Mouse (Mus musculus) MEL (cell line): ENCODE results near the gene Gtf3c2. TPM values are rescaled to one million over a fixed set of nuclear protein-coding genes. Genes with fewer than 3 reads are reported as not detected.

ENCODE experiments used
- DNase-seq: peaks from one replicate; pipeline ENCODE4 v3.0.0; 2011; ENCODE audit warnings: low read depth, low spot score
- H3K27ac ChIP-seq: 2 replicates; pipeline ENCODE4 v1.5.1; 2012; ENCODE audit warnings: low read depth, mild to moderate bottlenecking, control low read depth, low read length, moderate library complexity; ENCODE audit not compliant: control insufficient read depth
- H3K27me3 ChIP-seq, 2 experiments: fragments of 150-350 bp in 1 of 2; sonication (generic) in 1 of 2; 2 replicates each; pipeline ENCODE4 v1.6.1; 2012; ENCODE audit warnings: low read length in 2 of 2, mild to moderate bottlenecking in 2 of 2, improper control_type of control experiment in 1 of 2, moderate library complexity in 1 of 2; ENCODE audit not compliant: insufficient read depth in 2 of 2, control insufficient read depth in 1 of 2
- H3K36me3 ChIP-seq, 2 experiments: 2 replicates each; pipeline ENCODE4 v1.6.1; 2012 to 2014; ENCODE audit warnings: low read length in 2 of 2, improper control_type of control experiment in 1 of 2, inconsistent platforms in 1 of 2, mild to moderate bottlenecking in 1 of 2; ENCODE audit not compliant: insufficient read depth in 2 of 2, control insufficient read depth in 1 of 2
- H3K4me1 ChIP-seq, 2 experiments: fragments of 150-350 bp in 1 of 2; sonication (generic) in 1 of 2; 2 replicates each; pipeline ENCODE4 v1.6.1; 2012; ENCODE audit warnings: low read length in 2 of 2, improper control_type of control experiment in 1 of 2, mild to moderate bottlenecking in 1 of 2; ENCODE audit not compliant: insufficient read depth in 2 of 2, control insufficient read depth in 1 of 2
- H3K4me3 ChIP-seq, 2 experiments: fragments of 150-350 bp in 1 of 2; sonication (generic) in 1 of 2; 2 replicates each; pipeline ENCODE4 v1.5.1; 2012; ENCODE audit warnings: low read depth in 2 of 2, low read length in 2 of 2, mild to moderate bottlenecking in 2 of 2, moderate library complexity in 2 of 2, control low read depth in 1 of 2, improper control_type of control experiment in 1 of 2; ENCODE audit not compliant: control insufficient read depth in 1 of 2, insufficient read depth in 1 of 2
- H3K79me2 ChIP-seq: 2 replicates; pipeline ENCODE4 v1.6.1; 2012; ENCODE audit warnings: mild to moderate bottlenecking, low read length, moderate library complexity; ENCODE audit not compliant: control insufficient read depth, poor library complexity, insufficient read depth
- H3K9ac ChIP-seq: 2 replicates; pipeline ENCODE4 v1.6.1; 2012; ENCODE audit warnings: low read depth, mild to moderate bottlenecking, control low read depth, low read length, moderate library complexity; ENCODE audit not compliant: control insufficient read depth, poor library complexity, severe bottlenecking
- H3K9me3 ChIP-seq: fragments of 150-350 bp; sonication (generic); replicated peaks from 2 replicates; pipeline ENCODE4 v1.6.1; 2012; ENCODE audit warnings: mild to moderate bottlenecking, low read length, improper control_type of control experiment, moderate library complexity; ENCODE audit not compliant: insufficient read depth
- BHLHE40 ChIP-seq: IDR thresholded peaks from 2 replicates; pipeline ENCODE4 v1.6.1; 2012; ENCODE audit warnings: low read depth, mild to moderate bottlenecking, inconsistent platforms, low read length, improper control_type of control experiment, borderline replicate concordance
- CHD1 ChIP-seq: IDR thresholded peaks from 2 replicates; pipeline ENCODE4 v1.6.1; 2012; ENCODE audit warnings: low read depth, mild to moderate bottlenecking, inconsistent platforms, low read length, improper control_type of control experiment
- CTCF ChIP-seq, 3 experiments: IDR thresholded peaks in 2 of 3; conservative IDR thresholded peaks in 1 of 3; 2 replicates each; pipeline ENCODE4 v1.5.1; 2011 to 2012; ENCODE audit warnings: low read length in 3 of 3, low read depth in 2 of 3, mild to moderate bottlenecking in 2 of 3, improper control_type of control experiment in 1 of 3, inconsistent platforms in 1 of 3, mixed read lengths in 1 of 3, moderate library complexity in 1 of 3; ENCODE audit not compliant: control insufficient read depth in 1 of 3, insufficient read depth in 1 of 3, poor library complexity in 1 of 3, severe bottlenecking in 1 of 3
- E2F4 ChIP-seq: IDR thresholded peaks from 2 replicates; pipeline ENCODE4 v1.6.1; 2011; ENCODE audit warnings: low read depth, low read length, improper control_type of control experiment, borderline replicate concordance
- EP300 ChIP-seq, 2 experiments: IDR thresholded peaks; 2 replicates each; pipeline ENCODE4 v1.6.1; 2011; ENCODE audit warnings: improper control_type of control experiment in 2 of 2, low read length in 2 of 2, low read depth in 1 of 2, mild to moderate bottlenecking in 1 of 2
- ETS1 ChIP-seq: IDR thresholded peaks from 2 replicates; pipeline ENCODE4 v1.6.1; 2012; ENCODE audit warnings: low read depth, mild to moderate bottlenecking, inconsistent platforms, low read length, improper control_type of control experiment, moderate library complexity
- GABPA ChIP-seq: IDR thresholded peaks from 2 replicates; pipeline ENCODE4 v1.6.1; 2012; ENCODE audit warnings: low read depth, mild to moderate bottlenecking, inconsistent platforms, low read length, improper control_type of control experiment, moderate library complexity
- GATA1 ChIP-seq: IDR thresholded peaks from 2 replicates; pipeline ENCODE4 v1.6.1; 2011; ENCODE audit warnings: low read depth, low read length, improper control_type of control experiment
- HCFC1 ChIP-seq: IDR thresholded peaks from 2 replicates; pipeline ENCODE4 v1.6.1; 2012; ENCODE audit warnings: low read depth, mild to moderate bottlenecking, inconsistent platforms, low read length, improper control_type of control experiment, moderate library complexity
- JUND ChIP-seq: IDR thresholded peaks from 2 replicates; pipeline ENCODE4 v1.6.1; 2011; ENCODE audit warnings: low read depth, mild to moderate bottlenecking, improper control_type of control experiment, low read length
- MAFK ChIP-seq: IDR thresholded peaks from 2 replicates; pipeline ENCODE4 v1.6.1; 2011; ENCODE audit warnings: low read depth, mild to moderate bottlenecking, low read length, improper control_type of control experiment, borderline replicate concordance
- MAX ChIP-seq: IDR thresholded peaks from 2 replicates; pipeline ENCODE4 v1.6.1; 2011; ENCODE audit warnings: low read length, improper control_type of control experiment
- MAZ ChIP-seq: IDR thresholded peaks from 2 replicates; pipeline ENCODE4 v1.6.1; 2012; ENCODE audit warnings: low read depth, mild to moderate bottlenecking, inconsistent platforms, low read length, improper control_type of control experiment
- MEF2A ChIP-seq: IDR thresholded peaks from 2 replicates; pipeline ENCODE4 v1.6.1; 2014; ENCODE audit warnings: low read depth, mild to moderate bottlenecking, inconsistent platforms, low read length, improper control_type of control experiment; ENCODE audit not compliant: poor library complexity, insufficient replicate concordance, severe bottlenecking; ENCODE audit errors: extremely low read depth
- MXI1 ChIP-seq: IDR thresholded peaks from 2 replicates; pipeline ENCODE4 v1.6.1; 2011; ENCODE audit warnings: mild to moderate bottlenecking, low read depth, low read length, improper control_type of control experiment
- MYB ChIP-seq: IDR thresholded peaks from 2 replicates; pipeline ENCODE4 v1.6.1; 2011; ENCODE audit warnings: mild to moderate bottlenecking, low read depth, low read length, improper control_type of control experiment
- MYC ChIP-seq: IDR thresholded peaks from 2 replicates; pipeline ENCODE4 v1.6.1; 2011; ENCODE audit warnings: low read depth, mild to moderate bottlenecking, low read length, improper control_type of control experiment, moderate library complexity
- NELFE ChIP-seq: IDR thresholded peaks from 2 replicates; pipeline ENCODE4 v1.6.1; 2011; ENCODE audit warnings: low read depth, low read length, improper control_type of control experiment
- NRF1 ChIP-seq: IDR thresholded peaks from 2 replicates; pipeline ENCODE4 v1.6.1; 2014; ENCODE audit warnings: low read depth, mild to moderate bottlenecking, inconsistent platforms, low read length, improper control_type of control experiment, moderate library complexity; ENCODE audit not compliant: poor library complexity, insufficient read depth, severe bottlenecking
- POLR2A ChIP-seq, 2 experiments: IDR thresholded peaks; 2 replicates each; pipeline ENCODE4 v1.6.1; 2011 to 2012; ENCODE audit warnings: low read length in 2 of 2, mild to moderate bottlenecking in 2 of 2, control low read depth in 1 of 2, improper control_type of control experiment in 1 of 2, low read depth in 1 of 2, moderate library complexity in 1 of 2; ENCODE audit not compliant: control insufficient read depth in 1 of 2, insufficient read depth in 1 of 2, poor library complexity in 1 of 2
- POLR2AphosphoS2 ChIP-seq: IDR thresholded peaks from 2 replicates; pipeline ENCODE4 v1.6.1; 2011; ENCODE audit warnings: low read length, improper control_type of control experiment
- POLR2AphosphoS5 ChIP-seq: IDR thresholded peaks from 2 replicates; pipeline ENCODE4 v1.6.1; 2012; ENCODE audit warnings: low read depth, borderline replicate concordance, mild to moderate bottlenecking, inconsistent platforms, low read length, moderate library complexity, mixed read lengths
- RAD21 ChIP-seq: IDR thresholded peaks from 2 replicates; pipeline ENCODE4 v1.6.1; 2011; ENCODE audit warnings: mild to moderate bottlenecking, low read depth, low read length, improper control_type of control experiment
- SIN3A ChIP-seq: IDR thresholded peaks from 2 replicates; pipeline ENCODE4 v1.6.1; 2012; ENCODE audit warnings: low read length, improper control_type of control experiment, inconsistent platforms
- SMC3 ChIP-seq: IDR thresholded peaks from 2 replicates; pipeline ENCODE4 v1.6.1; 2011; ENCODE audit warnings: low read depth, low read length, improper control_type of control experiment
- TBP ChIP-seq: IDR thresholded peaks from 2 replicates; pipeline ENCODE4 v1.8.0; 2011; ENCODE audit warnings: low read depth, low read length, improper control_type of control experiment
- TCF12 ChIP-seq: IDR thresholded peaks from 2 replicates; pipeline ENCODE4 v1.6.1; 2014; ENCODE audit warnings: low read depth, mild to moderate bottlenecking, inconsistent platforms, low read length, improper control_type of control experiment, moderate library complexity
- UBTF ChIP-seq: IDR thresholded peaks from 2 replicates; pipeline ENCODE4 v1.6.1; 2012; ENCODE audit warnings: low read depth, mild to moderate bottlenecking, inconsistent platforms, low read length, improper control_type of control experiment, moderate library complexity, borderline replicate concordance; ENCODE audit not compliant: insufficient read depth
- USF2 ChIP-seq, 2 experiments: IDR thresholded peaks; 2 replicates each; pipeline ENCODE4 v1.6.1; 2011 to 2012; ENCODE audit warnings: improper control_type of control experiment in 2 of 2, low read length in 2 of 2, borderline replicate concordance in 1 of 2, inconsistent platforms in 1 of 2, low read depth in 1 of 2, mild to moderate bottlenecking in 1 of 2; ENCODE audit not compliant: insufficient read depth in 1 of 2
- ZC3H11A ChIP-seq: IDR thresholded peaks from 2 replicates; pipeline ENCODE4 v1.6.1; 2012; ENCODE audit warnings: low read depth, mild to moderate bottlenecking, inconsistent platforms, low read length, improper control_type of control experiment
- ZNF384 ChIP-seq: IDR thresholded peaks from 2 replicates; pipeline ENCODE4 v1.6.1; 2012; ENCODE audit warnings: low read depth, mild to moderate bottlenecking, inconsistent platforms, low read length, improper control_type of control experiment
- polyA plus RNA-seq, 2 experiments: library from polyadenylated mRNA; stranded (reverse) in 1 of 2; unstranded in 1 of 2; fragments of >175 nt in 1 of 2; fragments of >200 nt in 1 of 2; gene quantifications; 2 replicates each; pipeline versions ENCODE4 v1.2.1 to v1.2.4; 2012; ENCODE audit warnings: low replicate concordance in 2 of 2, low read depth in 1 of 2; ENCODE audit not compliant: insufficient read length in 2 of 2, insufficient read depth in 1 of 2, missing spikeins in 1 of 2
- total RNA-seq: library from RNA; depleted of rRNA; stranded (reverse); fragments of 300-350 nt; gene quantifications from 2 replicates; pipeline ENCODE4 v1.2.3, GENCODE M21; 2012

Gene Gtf3c2
- total and polyA plus RNA-seq, 3 experiments, result 50.9 to 129 TPM; not detected in 1

- H3K27ac ChIP-seq, result no peak overlapping the region
- no peaks in the 10 kb centered on the region for H3K27me3 ChIP-seq
- H3K9me3 ChIP-seq, result no peaks in the 10 kb centered on the region
- no peak for TF ChIP-seq E2F4
- no peak for TF ChIP-seq POLR2AphosphoS5
- no peak for TF ChIP-seq TCF12
- no peak for TF ChIP-seq SIN3A
- no peak for TF ChIP-seq POLR2A (IDR thresholded peaks at IDR 0.05; ENCODE audit: control insufficient read depth in 1 of 2, insufficient read depth in 1 of 2, low read depth in 1 of 2, low read length in 2 of 2, poor library complexity in 1 of 2)
- TF ChIP-seq MAZ, result no peak
- TF ChIP-seq GATA1, result no peak
- no peak for TF ChIP-seq CHD1
- TF ChIP-seq ZC3H11A, result no peak
- no peak for TF ChIP-seq HCFC1
- no peak for TF ChIP-seq GABPA
- no peak for TF ChIP-seq EP300 (IDR thresholded peaks at IDR 0.05; ENCODE audit: low read depth in 1 of 2, low read length in 2 of 2)
- TF ChIP-seq USF2 (IDR thresholded peaks at IDR 0.05; ENCODE audit: borderline replicate concordance in 1 of 2, insufficient read depth in 1 of 2, low read depth in 1 of 2, low read length in 2 of 2), result no peak
- TF ChIP-seq RAD21, result no peak
- no peak for TF ChIP-seq MAFK
- no peak for TF ChIP-seq UBTF
- TF ChIP-seq JUND, result no peak
- H3K4me3 ChIP-seq, result no peak overlapping the region
- H3K36me3 ChIP-seq, result peaks cover 34 to 55% of the 10 kb centered on the region in 2 experiments
- no peak for DNase-seq
- no peaks in the 10 kb centered on the region for H3K79me2 ChIP-seq
- peaks cover 11 to 14% of the 10 kb centered on the region in 2 experiments for H3K4me1 ChIP-seq
- H3K9ac ChIP-seq, result no peak overlapping the region
These were observed 11.3 kb downstream of the Gtf3c2 start for GRCm38 (mm10) chr5:31168630-31169029.

- H3K9ac ChIP-seq, result no peak overlapping the region
- H3K27ac ChIP-seq, result peak overlapping the region; percentile 64
- H3K36me3 ChIP-seq, result peaks cover 48 to 49% of the 10 kb centered on the region in 2 experiments
- H3K27me3 ChIP-seq, result no peaks in the 10 kb centered on the region
- peak; percentile 89 for DNase-seq
- H3K4me3 ChIP-seq, result no peak overlapping the region
- no peaks in the 10 kb centered on the region for H3K79me2 ChIP-seq
- no peaks in the 10 kb centered on the region for H3K9me3 ChIP-seq
- peaks cover 20 to 22% of the 10 kb centered on the region in 2 experiments for H3K4me1 ChIP-seq
- no peak for TF ChIP-seq CHD1
- peak; percentile 76 for TF ChIP-seq TCF12
- TF ChIP-seq GABPA, result no peak
- TF ChIP-seq CTCF (IDR thresholded peaks at IDR 0.05 in 2 of 3, conservative IDR thresholded peaks at IDR 0.05 in 1 of 3; ENCODE audit: control insufficient read depth in 1 of 3, insufficient read depth in 1 of 3, low read depth in 2 of 3, low read length in 3 of 3, poor library complexity in 1 of 3, severe bottlenecking in 1 of 3), result no peak
- TF ChIP-seq NRF1, result no peak
- TF ChIP-seq ZNF384, result no peak
- peak; percentile 17; the same call in 1 of the 2 replicates for TF ChIP-seq MEF2A
- TF ChIP-seq SMC3, result peak; percentile 14; the same call in 1 of the 2 replicates
- TF ChIP-seq MAZ, result 0 out of 2 replicates have a peak, but pooled peaks have one; percentile 41
- TF ChIP-seq BHLHE40, result no peak
- peak; percentile 84 for TF ChIP-seq ETS1
- peak; percentile 75 for TF ChIP-seq MXI1
- no peak for TF ChIP-seq NELFE
- TF ChIP-seq EP300 (IDR thresholded peaks at IDR 0.05; ENCODE audit: low read depth in 1 of 2, low read length in 2 of 2), result peak; percentile 85 to 90
- TF ChIP-seq MAX, result peak; percentile 30
- no peak for TF ChIP-seq JUND
- no peak for TF ChIP-seq E2F4
- TF ChIP-seq POLR2AphosphoS2, result 0 out of 2 replicates have a peak, but pooled peaks have one; percentile 40
- TF ChIP-seq TBP, result no peak
- peak; percentile 69 for TF ChIP-seq MYB
- TF ChIP-seq ZC3H11A, result no peak
- 0 out of 2 replicates have a peak, but pooled peaks have one; percentile 45 for TF ChIP-seq MYC
These were observed 15.1 kb downstream of the Gtf3c2 start for GRCm38 (mm10) chr5:31164878-31165277.
